Mouse (Mus musculus) megakaryocyte progenitor cell, adult 5-6 weeks (primary cell): ENCODE results near the gene Abi1. TPM values are rescaled to one million over a fixed set of nuclear protein-coding genes. Genes with fewer than 3 reads are reported as not detected.
"Not testable (repeated sequence)": the region's sequence is repeated elsewhere in the genome, so short reads cannot be mapped to it uniquely, and the experiment has no call there.

Experiments
- ATAC-seq: replicated peaks from 2 replicates; pipeline ENCODE4 v1.8.0; 2016; ENCODE audit warnings: mild to moderate bottlenecking, moderate TSS enrichment, inconsistent platforms; ENCODE audit not compliant: poor library complexity
- total RNA-seq, 2 experiments: library from RNA; stranded (forward) in 1 of 2; stranded (reverse) in 1 of 2; fragments of 157-497, 149-512 nt in 1 of 2; fragments of 200-1000 nt in 1 of 2; gene quantifications; 2 replicates each; pipeline versions ENCODE4 v1.2.3 to v1.2.4; 2015 to 2017

Gene Abi1
- total RNA-seq, 2 experiments from 2014 or later: 82.2 to 90.0 TPM

DNA sequence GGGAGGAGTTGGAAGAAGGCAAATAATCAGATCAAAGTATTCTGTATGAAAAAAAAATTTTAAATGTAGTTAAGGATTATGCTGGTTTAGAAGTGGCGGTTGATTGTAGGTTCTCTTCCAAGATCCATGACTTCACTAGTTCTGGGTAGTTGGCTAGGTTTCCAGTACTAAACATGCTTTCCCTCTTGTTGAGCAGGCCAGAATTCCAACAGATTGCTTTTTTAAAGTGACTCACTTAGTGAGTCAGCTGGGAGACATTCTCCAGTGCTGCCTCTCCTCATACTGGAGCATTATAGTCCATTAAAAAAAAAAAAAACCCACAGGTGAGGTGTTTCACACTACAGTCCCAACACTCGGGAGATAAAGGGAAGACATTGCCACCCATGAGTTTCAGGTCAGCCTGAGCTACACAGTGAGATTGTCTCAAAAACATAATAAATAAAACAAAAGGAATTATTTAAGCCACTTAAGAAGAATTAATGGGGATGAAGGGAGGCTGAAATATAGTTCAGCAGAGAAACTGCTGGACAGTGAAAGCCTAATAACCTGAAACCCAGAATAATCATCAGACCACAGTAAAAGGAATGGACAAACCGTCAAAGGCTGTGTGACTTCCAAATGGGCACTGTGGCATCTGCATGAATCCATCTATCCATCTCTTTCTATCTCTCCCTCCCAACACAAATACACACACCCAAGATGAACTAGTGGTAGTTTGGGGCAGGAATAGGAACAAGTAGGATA lies 5.2 kb downstream of the Abi1 start:
- no peak for ATAC-seq

DNA sequence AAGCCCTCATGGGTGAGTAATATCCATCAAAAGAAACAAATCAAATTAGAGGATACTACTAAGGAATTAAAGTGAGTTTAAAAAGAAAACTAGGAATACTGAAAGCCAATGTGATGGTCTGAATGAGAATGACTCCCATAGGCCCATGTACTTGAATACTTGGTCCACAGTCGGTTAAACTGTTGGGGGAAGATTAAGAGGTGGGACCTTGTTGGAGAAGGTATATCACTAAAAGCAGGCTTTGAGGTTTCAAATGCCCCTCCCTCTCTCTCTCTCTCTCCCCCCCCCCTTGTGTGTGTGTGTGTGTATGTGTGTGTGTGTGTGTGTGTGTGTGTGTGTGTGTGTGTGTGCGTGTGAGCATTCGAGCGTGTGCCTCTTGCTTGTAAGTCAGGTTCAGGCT lies 9.4 kb downstream of the Abi1 start:
- ATAC-seq: peak; percentile 74

DNA sequence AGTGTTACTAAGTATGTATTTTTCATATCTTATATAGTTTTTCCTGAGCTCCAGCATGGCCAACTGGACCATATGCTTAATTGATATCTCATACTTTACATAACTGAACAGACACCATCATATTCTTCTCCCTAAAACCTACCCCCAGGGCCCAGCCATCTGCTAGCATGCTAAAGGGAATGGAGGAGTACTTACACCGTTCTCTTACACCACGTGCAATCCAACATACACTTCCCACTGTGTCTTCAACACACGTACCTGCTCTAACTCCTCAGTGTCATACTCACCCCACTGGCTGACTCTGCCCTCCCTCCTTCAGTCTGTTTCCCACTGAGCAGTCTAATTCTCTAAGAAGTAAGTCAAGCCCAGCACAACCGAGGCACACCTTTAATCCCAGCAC lies 11.2 kb downstream of the Abi1 start:
- no peak for ATAC-seq

DNA sequence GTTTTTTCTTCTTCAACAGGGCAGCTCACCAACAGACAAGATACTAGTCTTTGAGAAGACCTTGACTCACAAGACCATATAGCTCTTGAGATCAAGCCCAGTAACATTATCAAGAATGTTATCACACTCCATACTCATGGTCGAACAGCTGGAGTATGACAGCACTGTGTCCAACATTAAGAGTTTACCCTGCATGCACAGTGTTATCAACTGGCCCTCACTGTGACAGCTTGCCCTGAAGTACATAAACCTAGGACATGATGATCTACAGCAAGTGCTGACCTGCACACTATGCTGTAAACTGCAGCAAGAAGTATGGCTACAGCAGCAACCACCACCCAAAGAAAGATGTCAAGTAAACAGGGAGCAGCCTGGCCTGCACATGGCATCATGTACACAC lies 13.7 kb downstream of the Abi1 start:
- 0 out of 2 replicates have a peak, but pooled peaks have one; percentile 37 for ATAC-seq

DNA sequence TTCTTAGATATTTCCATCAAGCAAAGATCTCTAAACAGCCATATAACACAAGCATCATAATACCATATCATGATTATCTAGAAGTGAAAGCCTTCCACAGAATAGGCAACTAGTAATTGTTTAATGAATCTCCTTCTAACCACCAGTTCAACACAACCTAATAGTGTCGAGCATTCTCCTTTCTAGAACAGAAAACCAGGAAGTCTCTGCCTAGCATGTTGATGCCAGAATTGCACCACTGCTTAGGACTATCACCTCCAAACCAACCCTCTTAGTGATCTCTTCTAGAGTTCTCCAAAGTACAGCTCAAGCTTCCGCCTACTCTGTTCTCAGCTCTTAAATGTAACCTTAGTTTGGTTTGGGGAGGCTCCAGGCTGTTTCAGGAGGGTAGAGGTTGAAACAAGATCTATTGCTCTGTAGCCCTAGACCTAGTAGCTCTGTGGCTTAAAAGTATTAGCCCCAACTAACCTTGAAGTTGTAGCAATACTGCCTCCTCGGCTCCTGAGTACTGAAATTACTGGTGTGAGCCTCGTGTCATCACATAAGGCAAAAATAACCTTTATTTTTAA lies 16.2 kb downstream of the Abi1 start:
- ATAC-seq: no peak

DNA sequence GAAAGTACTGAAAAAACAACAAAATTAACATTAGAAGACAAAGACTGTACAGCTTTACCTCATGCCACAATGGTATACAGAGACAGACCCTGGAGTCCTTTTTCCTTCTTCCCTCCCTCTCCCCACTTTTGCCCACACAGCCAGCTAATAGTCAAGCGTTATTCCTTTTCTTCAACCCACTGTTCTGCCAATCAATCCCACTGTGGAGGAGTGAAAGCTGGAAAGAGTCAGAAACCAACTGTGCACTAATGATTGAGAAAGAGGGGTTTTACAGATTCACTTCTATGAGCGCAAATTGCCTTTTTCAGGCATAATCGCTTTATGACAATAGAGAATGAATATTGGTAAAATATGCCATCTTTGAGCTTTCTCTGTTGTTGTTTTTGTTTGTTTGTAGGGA lies 17.0 kb downstream of the Abi1 start:
- ATAC-seq: no peak

DNA sequence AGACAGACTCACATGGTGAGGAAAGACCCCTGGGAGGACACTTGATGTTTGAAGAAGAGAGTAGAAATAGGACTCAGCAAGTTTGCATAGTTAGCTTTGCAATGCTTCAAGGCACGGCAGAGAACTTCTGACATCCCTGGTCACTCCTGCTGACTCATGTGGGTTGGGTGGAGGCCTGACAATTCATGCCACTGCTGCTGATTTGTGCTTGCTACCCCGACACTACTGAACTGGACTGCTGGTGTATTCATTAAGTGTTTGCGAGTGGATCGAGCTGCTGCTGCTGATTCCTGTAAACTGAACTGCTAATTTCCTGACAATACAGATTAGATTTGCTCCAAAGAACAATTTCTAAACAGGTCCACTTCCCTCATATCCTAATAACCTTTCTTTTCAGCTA lies 18.3 kb downstream of the Abi1 start:
- peak; percentile 56; the same call in 1 of the 2 replicates for ATAC-seq

DNA sequence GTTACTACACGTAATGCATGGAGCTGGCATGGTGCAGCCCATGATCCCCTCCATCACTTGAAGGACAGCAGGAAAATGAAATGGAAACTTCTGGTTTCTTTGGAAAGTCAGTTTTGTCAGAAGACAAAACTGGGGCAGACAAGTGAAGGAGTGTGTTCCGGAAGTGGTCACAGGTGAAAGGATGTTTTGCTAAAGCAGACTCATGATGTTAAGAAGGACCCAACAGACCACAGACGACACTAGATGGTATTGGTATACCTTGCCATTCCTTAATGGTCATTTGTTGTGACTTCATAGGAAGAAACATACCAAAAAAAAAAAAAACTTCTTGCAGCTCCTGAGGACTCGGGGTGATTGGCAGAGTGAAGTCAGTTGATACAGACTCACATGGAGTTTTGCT lies 18.7 kb downstream of the Abi1 start:
- no peak for ATAC-seq

DNA sequence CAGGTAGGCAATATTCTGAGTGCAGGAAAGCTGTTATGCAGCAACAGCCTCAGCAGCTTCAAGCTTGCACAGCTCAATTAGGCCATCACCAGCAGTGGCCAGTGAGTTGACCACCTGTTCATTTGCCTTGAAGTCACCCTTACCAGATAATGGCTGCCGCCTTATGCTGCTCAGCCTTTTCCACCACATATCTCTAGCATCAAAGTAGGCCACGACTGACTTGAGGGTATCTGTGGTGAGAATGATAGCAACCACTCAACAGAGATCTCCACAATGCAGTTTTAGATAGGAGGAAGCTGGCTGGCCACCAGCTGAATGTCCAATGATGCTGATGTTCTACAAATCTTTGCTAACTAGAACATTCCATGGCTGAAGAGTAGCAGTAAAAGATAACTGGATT lies 20.9 kb downstream of the Abi1 start:
- peak; percentile 52 for ATAC-seq

DNA sequence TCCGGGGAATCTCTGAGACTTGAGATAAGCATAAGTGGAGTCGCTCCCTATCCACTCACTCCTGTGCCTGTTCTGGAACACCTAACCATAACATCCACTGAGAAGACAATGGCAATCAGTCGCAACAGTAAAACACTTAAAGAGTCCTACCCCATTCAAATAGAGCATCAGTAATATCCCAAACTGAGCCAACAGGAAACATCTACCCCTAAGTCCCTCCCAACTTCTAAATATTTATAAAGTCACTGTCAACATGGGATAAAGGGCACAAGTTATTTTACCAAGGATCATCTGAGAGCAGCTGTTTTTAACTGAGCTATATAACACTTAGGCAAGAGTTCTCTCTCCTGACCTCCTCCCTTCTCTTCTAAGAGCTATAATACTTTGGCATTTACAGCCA lies 23.9 kb downstream of the Abi1 start:
- ATAC-seq: 0 out of 2 replicates have a peak, but pooled peaks have one; percentile 9

DNA sequence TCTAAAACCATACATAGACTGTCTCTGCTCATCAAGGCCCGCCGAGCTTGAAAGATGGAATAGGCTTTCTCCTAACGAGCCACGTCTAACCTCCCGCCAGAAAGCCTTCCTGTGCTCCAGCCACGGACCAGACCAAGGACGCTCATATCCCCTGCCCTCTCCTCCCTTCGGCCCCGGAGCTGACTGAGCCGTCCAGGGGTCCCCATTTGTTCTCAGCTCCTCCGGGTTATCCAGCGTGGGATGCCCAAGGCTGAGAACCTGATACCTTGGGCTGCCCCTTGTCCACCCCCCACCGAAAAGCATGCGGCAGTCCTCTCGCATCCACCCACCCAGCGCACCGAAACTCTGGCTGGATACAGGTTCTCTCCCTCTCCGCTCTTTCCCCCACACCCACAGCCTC lies 24.7 kb downstream of the Abi1 start:
- no peak for ATAC-seq

DNA sequence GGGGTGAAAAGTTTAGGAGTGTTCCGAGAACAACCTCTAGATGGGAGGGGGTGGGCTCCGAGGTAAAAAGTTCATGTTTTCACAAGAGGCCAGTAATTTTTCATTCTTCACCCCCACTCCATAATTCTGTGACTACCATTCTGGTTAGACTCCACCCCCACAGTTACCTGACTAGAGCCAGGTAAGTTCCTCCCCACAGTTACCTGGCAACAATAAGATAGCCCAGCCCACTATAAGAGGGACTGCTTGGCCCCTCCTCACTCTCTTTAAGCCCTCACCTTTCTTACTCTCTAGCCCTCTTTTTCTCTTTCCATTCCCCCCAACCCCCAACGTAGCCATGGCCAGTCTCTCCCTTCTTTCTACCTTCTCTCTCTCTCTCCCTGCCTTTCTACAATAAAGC lies 25.1 kb downstream of the Abi1 start:
- not testable (repeated sequence) for ATAC-seq

DNA sequence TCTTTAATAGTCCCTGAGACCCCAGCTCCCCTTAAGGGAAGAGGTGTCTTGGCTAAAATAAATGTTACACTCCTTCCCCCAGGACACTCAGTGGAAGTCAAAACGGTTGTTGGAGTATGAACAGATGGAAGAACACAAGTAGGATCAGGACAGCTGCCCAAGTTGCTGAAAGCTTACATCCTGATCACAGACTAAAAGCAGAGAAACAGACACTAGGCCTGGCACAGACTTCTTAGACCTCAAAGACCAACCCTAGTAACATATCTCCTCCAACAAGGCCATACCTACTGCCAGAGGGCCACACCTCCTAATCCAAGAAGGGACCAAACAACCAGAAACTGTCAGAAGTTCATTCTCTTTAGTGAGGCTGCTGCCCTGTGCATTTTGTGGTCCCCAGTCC lies 31.8 kb downstream of the Abi1 start:
- ATAC-seq: 0 out of 2 replicates have a peak, but pooled peaks have one; percentile 26

DNA sequence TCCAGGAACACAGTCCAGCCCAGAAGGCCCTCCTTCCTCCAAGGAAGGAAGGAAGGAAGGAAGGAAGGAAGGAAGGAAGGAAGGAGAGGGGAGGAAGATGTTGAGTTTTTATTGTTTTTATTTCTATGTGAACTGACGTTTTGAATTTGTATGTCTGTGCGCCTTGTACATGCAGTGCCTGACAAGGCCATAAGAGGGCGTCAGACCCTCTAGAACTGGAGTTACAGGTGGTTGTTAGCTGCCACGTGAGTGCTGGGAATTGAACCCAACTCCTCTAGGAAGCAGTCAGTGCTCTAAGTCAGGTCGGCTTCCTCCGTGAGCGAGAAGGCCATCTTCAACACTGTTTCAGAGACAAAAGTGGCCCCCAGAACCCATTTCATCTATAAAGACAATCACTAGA lies 32.5 kb downstream of the Abi1 start:
- 0 out of 2 replicates have a peak, but pooled peaks have one; percentile 17 for ATAC-seq

DNA sequence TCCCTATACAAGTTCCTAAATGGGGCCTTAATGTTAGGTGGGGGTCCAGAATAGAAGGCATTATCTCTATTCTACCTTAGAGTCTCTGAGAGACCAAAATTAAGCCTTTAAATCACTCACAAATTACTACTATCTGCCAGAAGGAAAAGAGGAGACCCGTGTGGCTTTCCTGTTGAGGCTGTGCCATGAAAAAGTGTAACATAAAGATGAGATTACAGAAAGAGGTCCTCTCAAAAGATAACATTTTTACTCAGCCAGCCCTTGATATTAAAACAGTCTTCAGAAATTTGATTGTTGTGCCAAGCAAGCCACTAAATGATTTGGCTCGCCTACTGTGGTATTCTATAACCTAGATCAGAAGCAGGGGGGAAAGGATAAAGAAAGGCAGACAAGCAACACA lies 32.9 kb downstream of the Abi1 start:
- 0 out of 2 replicates have a peak, but pooled peaks have one; percentile 26 for ATAC-seq

DNA sequence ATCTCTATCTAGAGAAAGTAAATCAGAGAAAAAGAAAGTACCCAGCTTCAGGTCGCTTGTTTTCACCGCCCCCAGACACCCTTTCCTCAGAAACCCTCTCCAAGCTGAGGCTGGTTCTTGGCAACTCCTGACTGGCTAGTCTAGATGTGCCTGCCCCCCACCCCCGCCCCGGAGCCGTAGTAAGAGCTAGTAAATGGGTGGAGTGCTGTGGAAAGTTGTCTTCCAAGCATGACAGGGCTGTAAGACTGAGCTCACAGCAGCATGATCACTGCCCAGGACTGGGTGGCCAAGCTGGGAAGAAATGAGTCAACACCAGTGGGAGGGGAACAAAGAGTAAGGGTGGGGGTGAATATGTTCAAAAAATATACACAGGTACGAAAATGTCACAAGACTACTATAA lies 33.8 kb downstream of the Abi1 start:
- ATAC-seq: peak; percentile 42; the same call in 1 of the 2 replicates

DNA sequence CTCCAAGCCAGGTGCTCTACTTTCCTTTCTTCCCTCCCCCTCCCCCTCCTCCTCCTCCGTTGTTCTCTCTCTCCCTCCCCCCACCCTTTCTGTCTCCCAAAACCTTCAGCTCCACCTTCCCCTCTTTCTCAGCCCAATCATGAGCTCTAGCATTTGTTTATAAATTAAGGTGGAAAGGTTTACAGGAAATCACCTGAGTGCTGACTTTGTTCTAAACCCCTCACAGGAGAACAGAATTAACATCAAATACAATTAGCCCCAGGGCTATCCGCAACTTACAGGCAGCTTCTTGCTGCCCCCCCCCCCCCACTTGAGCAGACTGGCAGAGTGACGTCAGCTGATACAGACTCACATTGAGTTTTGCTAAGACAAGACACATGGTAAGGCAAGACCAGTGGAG lies 37.4 kb downstream of the Abi1 start:
- ATAC-seq: no peak

DNA sequence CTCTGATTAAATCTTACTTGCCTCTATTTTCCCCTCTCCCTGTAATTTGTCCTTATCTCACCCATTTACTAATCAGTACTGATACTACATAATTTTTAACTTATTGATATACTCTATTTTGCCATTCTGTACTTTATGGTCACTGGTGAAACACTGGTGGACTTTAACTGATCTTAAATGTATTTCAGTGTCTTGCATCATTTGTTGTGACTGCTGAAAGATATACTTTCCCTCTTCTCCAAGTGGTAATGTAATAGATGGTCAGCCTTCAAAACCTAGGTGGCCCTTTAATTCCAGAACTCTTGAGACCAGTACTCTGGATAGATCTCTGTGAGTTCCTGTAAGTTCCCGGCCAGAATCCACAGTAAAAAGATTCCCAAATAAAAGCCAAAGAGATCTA lies 40.4 kb downstream of the Abi1 start:
- ATAC-seq: no peak

DNA sequence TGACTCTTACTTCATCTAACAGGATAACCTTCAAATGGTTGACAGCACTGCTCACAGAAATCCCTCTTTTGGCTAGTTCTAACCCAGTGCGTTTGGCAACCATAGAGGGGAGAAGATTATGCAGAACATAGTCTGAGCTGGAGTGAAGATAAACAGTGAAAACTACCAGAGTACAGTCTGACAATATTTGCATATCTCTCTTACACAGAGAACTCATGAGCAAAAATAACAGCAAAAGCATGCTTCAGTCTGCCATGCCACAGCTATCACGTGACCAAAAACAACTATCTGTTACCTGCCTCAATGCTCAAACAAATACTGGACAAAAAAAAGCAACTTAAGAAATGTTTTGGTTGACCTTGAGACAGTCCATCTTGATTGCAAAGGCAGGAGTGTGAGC lies 41.2 kb downstream of the Abi1 start:
- peak; percentile 97 for ATAC-seq

DNA sequence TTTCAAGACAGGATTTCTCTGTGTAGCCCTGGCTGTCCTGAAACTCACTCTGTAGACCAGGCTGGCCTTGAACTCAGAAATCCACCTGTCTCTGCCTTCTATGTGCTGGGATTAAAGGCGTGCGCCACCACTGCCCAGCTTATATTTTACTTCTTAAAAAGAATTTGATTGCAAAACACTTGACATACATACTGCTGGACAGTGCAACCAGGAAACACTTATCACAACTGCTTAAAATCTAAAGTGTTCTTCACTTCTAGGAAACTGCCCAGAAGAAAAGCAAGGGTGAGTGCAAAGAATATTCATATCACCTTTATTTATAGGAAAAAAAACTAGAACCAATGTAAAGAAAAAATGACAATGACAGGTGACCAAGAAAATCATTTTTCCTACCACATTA lies 42.0 kb downstream of the Abi1 start:
- no peak for ATAC-seq

DNA sequence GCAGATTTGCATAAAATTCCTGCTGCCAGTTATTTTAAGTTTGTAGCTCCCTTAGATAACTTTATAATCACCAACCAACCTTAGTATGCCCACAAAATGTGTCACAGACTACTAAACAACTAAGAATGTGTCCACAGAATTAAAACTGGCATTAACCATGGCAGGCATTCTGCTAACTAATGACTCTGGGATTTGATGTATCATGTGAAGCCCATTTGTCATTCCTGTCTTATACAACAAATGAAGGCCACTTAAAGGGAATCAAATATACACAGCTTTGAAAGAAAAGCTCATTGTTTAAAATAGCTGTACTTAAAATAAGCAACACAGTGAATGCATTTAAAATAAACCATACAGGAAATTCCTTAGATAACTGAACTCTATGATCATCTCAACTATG lies 44.0 kb downstream of the Abi1 start:
- no peak for ATAC-seq

DNA sequence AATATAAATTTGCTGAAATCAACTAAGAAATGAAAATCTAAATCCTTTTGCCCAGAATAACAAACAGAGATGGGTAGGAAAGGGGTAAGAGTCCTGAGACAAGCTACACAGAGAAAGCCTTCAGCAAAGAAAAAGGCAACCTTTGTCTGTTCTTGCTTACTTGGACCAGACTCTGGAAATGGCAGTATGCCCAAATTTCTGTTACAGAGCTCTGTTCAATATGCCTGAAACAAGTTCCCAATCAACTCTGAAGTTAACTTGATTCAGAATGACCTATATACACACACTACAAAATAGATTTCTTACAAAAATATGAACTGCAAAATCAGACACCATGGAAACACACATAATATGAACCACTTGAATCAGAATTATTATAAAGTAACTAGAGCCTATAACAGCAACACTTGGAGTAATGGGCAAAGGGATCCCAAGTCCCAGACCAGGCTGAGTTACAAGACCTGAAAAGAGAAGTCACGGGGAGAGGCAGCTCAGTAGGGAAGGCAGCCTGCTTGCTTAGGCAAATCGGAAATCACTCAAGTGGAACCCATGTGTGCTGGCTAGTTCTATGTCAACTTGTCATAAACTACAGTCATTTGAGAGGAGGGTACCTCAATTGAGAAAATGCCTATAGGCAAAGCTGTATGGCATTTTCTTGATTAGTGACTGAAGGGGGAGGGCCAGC lies 53.9 kb downstream of the Abi1 start:
- no peak for ATAC-seq
